Mouse (Mus musculus) CH12.LX (cell line): ENCODE measurements around the gene Tut1. TPM values are rescaled to one million over a fixed set of nuclear protein-coding genes. Genes with fewer than 3 reads are reported as not detected.

ENCODE experiments used
- DNase-seq: peaks from one replicate; pipeline ENCODE4 v3.0.0-alpha.2; 2013; ENCODE audit errors: extremely low read depth
- H3K27ac ChIP-seq: 2 replicates; pipeline ENCODE4 v1.5.1; 2012; ENCODE audit warnings: low read depth, mild to moderate bottlenecking, control low read depth, moderate library complexity; ENCODE audit not compliant: insufficient read depth
- H3K27me3 ChIP-seq: replicated peaks from 2 replicates; pipeline ENCODE3; 2012; ENCODE audit warnings: inconsistent platforms
- H3K36me3 ChIP-seq, 2 experiments: replicated peaks in 1 of 2; 2 replicates each; pipeline versions ENCODE3 to v1.6.1; 2012; ENCODE audit warnings: inconsistent platforms in 1 of 2, low read length in 1 of 2, mild to moderate bottlenecking in 1 of 2, mixed read lengths in 1 of 2, moderate library complexity in 1 of 2; ENCODE audit not compliant: control insufficient read depth in 1 of 2, insufficient read depth in 1 of 2
- H3K4me1 ChIP-seq, 2 experiments: 2 replicates each; pipeline ENCODE4 v1.6.1; 2012; ENCODE audit warnings: inconsistent platforms in 1 of 2, moderate library complexity in 1 of 2; ENCODE audit not compliant: insufficient read depth in 2 of 2, control insufficient read depth in 1 of 2
- H3K4me2 ChIP-seq: 2 replicates; pipeline ENCODE4 v1.6.1; 2012; ENCODE audit warnings: low read depth, mild to moderate bottlenecking, control low read depth; ENCODE audit not compliant: poor library complexity, insufficient read depth, severe bottlenecking
- H3K4me3 ChIP-seq, 3 experiments: fragments of 150-350 bp in 1 of 3; sonication (generic) in 1 of 3; replicated peaks in 1 of 3; 2 replicates each; pipeline versions ENCODE3 to v1.5.1; 2011 to 2012; ENCODE audit warnings: low read depth in 2 of 3, low read length in 2 of 3, mild to moderate bottlenecking in 2 of 3, moderate library complexity in 2 of 3, control low read depth in 1 of 3, improper control_type of control experiment in 1 of 3, inconsistent platforms in 1 of 3, mixed read lengths in 1 of 3; ENCODE audit not compliant: poor library complexity in 1 of 3
- H3K79me2 ChIP-seq: replicated peaks from 2 replicates; pipeline ENCODE4 v1.6.1; 2012; ENCODE audit warnings: mild to moderate bottlenecking, moderate library complexity; ENCODE audit not compliant: control insufficient read depth, poor library complexity, insufficient read depth, severe bottlenecking; ENCODE audit errors: extremely low read depth
- H3K9ac ChIP-seq: 2 replicates; pipeline ENCODE4 v1.6.1; 2012; ENCODE audit warnings: low read depth, mild to moderate bottlenecking, control low read depth, moderate library complexity; ENCODE audit not compliant: insufficient read depth
- H3K9me3 ChIP-seq: replicated peaks from 2 replicates; pipeline ENCODE3; 2012; ENCODE audit warnings: low read length, inconsistent platforms, mixed read lengths
- BHLHE40 ChIP-seq: IDR thresholded peaks from 2 replicates; pipeline ENCODE4 v1.6.1; 2011; ENCODE audit warnings: mild to moderate bottlenecking, low read depth, low read length, improper control_type of control experiment
- CHD1 ChIP-seq: IDR thresholded peaks from 2 replicates; pipeline ENCODE4 v1.6.1; 2012; ENCODE audit warnings: low read depth, low read length, improper control_type of control experiment, inconsistent platforms
- CHD2 ChIP-seq: IDR thresholded peaks from 2 replicates; pipeline ENCODE4 v1.6.1; 2011; ENCODE audit warnings: low read length, improper control_type of control experiment
- CTCF ChIP-seq, 2 experiments: IDR thresholded peaks in 1 of 2; conservative IDR thresholded peaks in 1 of 2; 2 replicates each; pipeline ENCODE4 v1.5.1; 2011 to 2012; ENCODE audit warnings: low read depth in 2 of 2, low read length in 2 of 2, improper control_type of control experiment in 1 of 2, inconsistent platforms in 1 of 2, mild to moderate bottlenecking in 1 of 2, moderate library complexity in 1 of 2
- E2F4 ChIP-seq: IDR thresholded peaks from 2 replicates; pipeline ENCODE4 v1.6.1; 2011; ENCODE audit warnings: low read depth, low read length, improper control_type of control experiment; ENCODE audit not compliant: insufficient replicate concordance
- ELF1 ChIP-seq: IDR thresholded peaks from 2 replicates; pipeline ENCODE4 v1.6.1; 2014; ENCODE audit warnings: low read depth, mild to moderate bottlenecking, inconsistent platforms, low read length, improper control_type of control experiment
- EP300 ChIP-seq: IDR thresholded peaks from 2 replicates; pipeline ENCODE4 v1.6.1; 2011; ENCODE audit warnings: low read length, improper control_type of control experiment
- GABPA ChIP-seq: IDR thresholded peaks from 2 replicates; pipeline ENCODE4 v1.6.1; 2012; ENCODE audit warnings: low read depth, low read length, improper control_type of control experiment, inconsistent platforms; ENCODE audit not compliant: insufficient replicate concordance
- HCFC1 ChIP-seq: IDR thresholded peaks from 2 replicates; pipeline ENCODE4 v1.6.1; 2012; ENCODE audit warnings: low read depth, mild to moderate bottlenecking, inconsistent platforms, low read length, improper control_type of control experiment
- IRF4 ChIP-seq: IDR thresholded peaks from 2 replicates; pipeline ENCODE4 v1.6.1; 2014; ENCODE audit warnings: low read depth, mild to moderate bottlenecking, inconsistent platforms, low read length, improper control_type of control experiment
- JUN ChIP-seq: IDR thresholded peaks from 2 replicates; pipeline ENCODE4 v1.6.1; 2011; ENCODE audit warnings: low read depth, mild to moderate bottlenecking, low read length, improper control_type of control experiment, moderate library complexity; ENCODE audit not compliant: insufficient read depth
- JUND ChIP-seq: conservative IDR thresholded peaks from 2 replicates; pipeline ENCODE4 v1.6.1; 2011; ENCODE audit warnings: low read depth, low read length, improper control_type of control experiment
- KAT2A ChIP-seq: IDR thresholded peaks from 2 replicates; pipeline ENCODE4 v1.6.1; 2012; ENCODE audit warnings: low read length, improper control_type of control experiment, inconsistent platforms; ENCODE audit not compliant: insufficient replicate concordance
- MAX ChIP-seq: IDR thresholded peaks from 2 replicates; pipeline ENCODE4 v1.6.1; 2011; ENCODE audit warnings: low read length, improper control_type of control experiment
- MAZ ChIP-seq: IDR thresholded peaks from 2 replicates; pipeline ENCODE4 v1.6.1; 2012; ENCODE audit warnings: low read depth, mild to moderate bottlenecking, inconsistent platforms, low read length, improper control_type of control experiment, moderate library complexity
- MEF2A ChIP-seq: IDR thresholded peaks from 2 replicates; pipeline ENCODE4 v1.6.1; 2014; ENCODE audit warnings: low read depth, mild to moderate bottlenecking, inconsistent platforms, low read length, improper control_type of control experiment, borderline replicate concordance
- MXI1 ChIP-seq: IDR thresholded peaks from 2 replicates; pipeline ENCODE4 v1.6.1; 2011; ENCODE audit warnings: mild to moderate bottlenecking, low read depth, low read length, improper control_type of control experiment
- MYC ChIP-seq: IDR thresholded peaks from 2 replicates; pipeline ENCODE4 v1.6.1; 2011; ENCODE audit warnings: low read depth, mild to moderate bottlenecking, improper control_type of control experiment, low read length
- NELFE ChIP-seq: IDR thresholded peaks from 2 replicates; pipeline ENCODE4 v1.6.1; 2011; ENCODE audit warnings: low read depth, low read length, improper control_type of control experiment
- NRF1 ChIP-seq: IDR thresholded peaks from 2 replicates; pipeline ENCODE4 v1.6.1; 2014; ENCODE audit warnings: low read depth, mild to moderate bottlenecking, inconsistent platforms, low read length, improper control_type of control experiment, moderate library complexity
- PAX5 ChIP-seq: IDR thresholded peaks from 2 replicates; pipeline ENCODE4 v1.6.1; 2012; ENCODE audit warnings: low read length, inconsistent platforms, mixed read lengths
- POLR2A ChIP-seq: IDR thresholded peaks from 2 replicates; pipeline ENCODE4 v1.6.1; 2011; ENCODE audit warnings: low read depth, mild to moderate bottlenecking, improper control_type of control experiment, low read length
- POLR2AphosphoS2 ChIP-seq: IDR thresholded peaks from 2 replicates; pipeline ENCODE4 v1.6.1; 2011; ENCODE audit warnings: low read depth, low read length, improper control_type of control experiment
- SIN3A ChIP-seq: IDR thresholded peaks from 2 replicates; pipeline ENCODE4 v1.6.1; 2012; ENCODE audit warnings: low read length, improper control_type of control experiment, inconsistent platforms
- TBP ChIP-seq: conservative IDR thresholded peaks from 2 replicates; pipeline ENCODE4 v1.6.1; 2011; ENCODE audit warnings: low read depth, low read length, improper control_type of control experiment
- TCF12 ChIP-seq: IDR thresholded peaks from 2 replicates; pipeline ENCODE4 v1.6.1; 2014; ENCODE audit warnings: low read depth, mild to moderate bottlenecking, inconsistent platforms, low read length, improper control_type of control experiment
- UBTF ChIP-seq: IDR thresholded peaks from 2 replicates; pipeline ENCODE4 v1.6.1; 2012; ENCODE audit warnings: low read depth, mild to moderate bottlenecking, inconsistent platforms, low read length, improper control_type of control experiment, moderate library complexity
- USF1 ChIP-seq: IDR thresholded peaks from 2 replicates; pipeline ENCODE4 v1.6.1; 2014; ENCODE audit warnings: low read depth, mild to moderate bottlenecking, inconsistent platforms, low read length, improper control_type of control experiment
- ZC3H11A ChIP-seq: IDR thresholded peaks from 2 replicates; pipeline ENCODE4 v1.6.1; 2012; ENCODE audit warnings: low read depth, mild to moderate bottlenecking, inconsistent platforms, low read length, improper control_type of control experiment
- ZMIZ1 ChIP-seq: IDR thresholded peaks from 2 replicates; pipeline ENCODE4 v1.6.1; 2012; ENCODE audit warnings: low read depth, mild to moderate bottlenecking, inconsistent platforms, low read length, improper control_type of control experiment
- dilution Hi-C: fragments of 300-500 bp; cut with MboI; formaldehyde crosslinking; loops from 2 replicates; pipeline ENCODE4 v1.14.3; 2020; ENCODE audit warnings: low sequenced_read_pairs; ENCODE audit not compliant: extremely low pct_unique_long_range_greater_than_20kb, extremely low pct_ligation_motif_present
- in situ Hi-C: fragments of 300-500 bp; cut with MboI; formaldehyde crosslinking; loops from 3 replicates; pipeline ENCODE4 v1.14.3; 2019; ENCODE audit warnings: low sequenced_read_pairs, low pct_ligation_motif_present, low pct_unique_long_range_greater_than_20kb, mixed read lengths
- polyA plus RNA-seq: library from polyadenylated mRNA; unstranded; fragments of >175 nt; gene quantifications from 2 replicates; pipeline ENCODE4 v1.2.1, GENCODE M21; 2012; ENCODE audit warnings: low read depth; ENCODE audit not compliant: insufficient read length
- total RNA-seq, 2 experiments: library from RNA; depleted of rRNA; stranded (reverse); fragments of 300-350 nt in 1 of 2; fragments of >200 nt in 1 of 2; gene quantifications; 2 replicates each; pipeline ENCODE4 v1.2.3; 2012 to 2014

The Tut1 gene
- total and polyA plus RNA-seq, 3 experiments, result 40.4 to 54.9 (median 47.7) TPM

- TF ChIP-seq E2F4 (no peak), MXI1 (no peak), CTCF (conservative IDR thresholded peaks at IDR 0.05 in 1 of 2, IDR thresholded peaks at IDR 0.05 in 1 of 2; ENCODE audit: low read depth in 2 of 2, low read length in 2 of 2) (no peak), POLR2AphosphoS2 (no peak)
These were observed 24.9 kb upstream of the Tut1 start (continued) for GRCm38 (mm10) chr19:8928689-8929223.

- DNase-seq, result peak; percentile 89
These were observed 24.2 kb upstream of the Tut1 start, which contains the start of the genes Rom1 and Eml3 for GRCm38 (mm10) chr19:8929224-8930088. Gene Rom1, minus strand, starts transcription at chr19:8929356. Gene Eml3, plus strand, starts transcription at chr19:8929552.

GRCm38 (mm10) chr19:8930117-8930516, 23.5 kb upstream of the Tut1 start:
- H3K36me3 ChIP-seq, result peaks cover 42 to 78% of the 10 kb centered on the region in 2 experiments
- H3K4me3 ChIP-seq, result peak overlapping the region; percentile 80 to 93 (median 89)
- peak overlapping the region; percentile 75 for H3K27ac ChIP-seq

More at GRCm38 (mm10) chr19:8929224-8930088, 24.2 kb upstream of the Tut1 start, which contains the start of the genes Rom1 and Eml3:
- Histone ChIP-seq H3K27me3 (no peaks in the 10 kb centered on the region), H3K9me3 (no peaks in the 10 kb centered on the region), H3K36me3 (peaks cover 39 to 74% of the 10 kb centered on the region in 2 experiments), H3K27ac (peak within 1 kb of the TSS; percentile 75), H3K79me2 (peaks cover 6% of the 10 kb centered on the region; the same call in 1 of the 2 replicates), H3K4me2 (peak within 1 kb of the TSS; percentile 76), H3K4me1 (peaks cover 12 to 31% of the 10 kb centered on the region in 2 experiments; a peak in 3 of 4 replicates), H3K9ac (peak within 1 kb of the TSS; percentile 83), H3K4me3 (peak within 1 kb of the TSS; percentile 80 to 93 (median 89))
- dilution Hi-C loops, result no loop called here
- in situ Hi-C loops, result no loop called here
- TF ChIP-seq UBTF, result peak; percentile 68; the same call in 1 of the 2 replicates
- TF ChIP-seq GABPA, result no peak
- TF ChIP-seq KAT2A, result 0 out of 2 replicates have a peak, but pooled peaks have one; percentile 53
- TF ChIP-seq POLR2A, result peak; percentile 62; the same call in 1 of the 2 replicates
- peak; percentile 65 for TF ChIP-seq POLR2AphosphoS2
- TF ChIP-seq CHD1, result no peak
- no peak for TF ChIP-seq E2F4
- TF ChIP-seq ELF1, result peak; percentile 93
- TF ChIP-seq NELFE, result peak; percentile 64
- no peak for TF ChIP-seq MEF2A
- peak; percentile 27; the same call in 1 of the 2 replicates for TF ChIP-seq MYC
- peak; percentile 91 for TF ChIP-seq MAZ
- TF ChIP-seq ZMIZ1, result peak; percentile 57; the same call in 1 of the 2 replicates
- TF ChIP-seq NRF1, result peak; percentile 35; the same call in 1 of the 2 replicates
- TF ChIP-seq SIN3A, result peak; percentile 72
- no peak for TF ChIP-seq PAX5
- no peak for TF ChIP-seq BHLHE40
- TF ChIP-seq TBP, result no peak
- TF ChIP-seq TCF12, result peak; percentile 63; the same call in 1 of the 2 replicates
- TF ChIP-seq MXI1, result peak; percentile 75
- TF ChIP-seq HCFC1, result peak; percentile 72
- TF ChIP-seq MAX, result peak; percentile 17; the same call in 1 of the 2 replicates
- TF ChIP-seq CTCF (conservative IDR thresholded peaks at IDR 0.05 in 1 of 2, IDR thresholded peaks at IDR 0.05 in 1 of 2; ENCODE audit: low read depth in 2 of 2, low read length in 2 of 2), result peak in 1 of 2 experiments; percentile 78; a peak in 2 of 4 replicates

More at GRCm38 (mm10) chr19:8930117-8930516, 23.5 kb upstream of the Tut1 start:
- no peak for DNase-seq
- H3K4me1 ChIP-seq, result peaks cover 12 to 31% of the 10 kb centered on the region in 2 experiments; a peak in 3 of 4 replicates
- in situ Hi-C loops (no loop called here), dilution Hi-C loops (no loop called here)
- H3K27me3 ChIP-seq, result no peaks in the 10 kb centered on the region
- H3K4me2 ChIP-seq, result peak overlapping the region; percentile 76
- TF ChIP-seq JUND (no peak), UBTF (no peak), CTCF (conservative IDR thresholded peaks at IDR 0.05 in 1 of 2, IDR thresholded peaks at IDR 0.05 in 1 of 2; ENCODE audit: low read depth in 2 of 2, low read length in 2 of 2) (no peak), POLR2A (no peak), USF1 (no peak), HCFC1 (no peak), ZC3H11A (no peak), POLR2AphosphoS2 (no peak), IRF4 (no peak), CHD2 (no peak), JUN (no peak), PAX5 (no peak), MAX (no peak), MAZ (no peak), SIN3A (no peak), CHD1 (no peak), EP300 (no peak)
- TF ChIP-seq, all 38 proteins: peak for 0
- Histone ChIP-seq H3K9ac (peak overlapping the region; percentile 83), H3K79me2 (peaks cover 6% of the 10 kb centered on the region; the same call in 1 of the 2 replicates), H3K9me3 (no peaks in the 10 kb centered on the region)
